Mouse (Mus musculus) heart, postnatal 0 days (tissue): ENCODE data around the gene Aknad1.

ENCODE experiments used
- CTCF ChIP-seq: IDR thresholded peaks from 2 replicates; pipeline ENCODE4 v1.5.1; 2016; ENCODE audit warnings: antibody characterized with exemption, control low read depth, low read depth
- EP300 ChIP-seq: IDR thresholded peaks from 2 replicates; pipeline ENCODE4 v1.6.1; 2016; ENCODE audit warnings: antibody characterized with exemption, low read depth

DNA sequence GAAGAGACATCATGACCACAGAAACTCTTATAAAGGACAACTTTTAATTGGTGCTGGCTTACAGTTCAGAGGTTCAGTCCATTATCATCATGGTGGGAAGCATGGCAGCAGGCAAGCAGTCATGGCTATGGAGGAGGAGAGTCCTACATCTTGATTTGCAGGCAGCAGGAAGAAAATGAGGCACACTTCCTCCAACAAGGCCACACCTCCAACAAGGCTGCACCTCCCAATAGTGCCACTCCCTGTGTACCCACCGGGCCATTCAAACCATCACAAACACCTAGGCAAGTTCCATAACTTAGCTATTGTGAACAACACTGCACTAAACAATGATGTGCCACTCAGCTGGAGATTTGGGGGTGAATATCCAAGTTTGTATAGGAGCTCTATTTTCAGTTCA is 15.1 kb downstream of the Aknad1 start:
- TF ChIP-seq CTCF, result no peak
- TF ChIP-seq EP300, result no peak
